Mouse (Mus musculus): Measurements from ENCODE around the gene Trdmt1.

DNA sequence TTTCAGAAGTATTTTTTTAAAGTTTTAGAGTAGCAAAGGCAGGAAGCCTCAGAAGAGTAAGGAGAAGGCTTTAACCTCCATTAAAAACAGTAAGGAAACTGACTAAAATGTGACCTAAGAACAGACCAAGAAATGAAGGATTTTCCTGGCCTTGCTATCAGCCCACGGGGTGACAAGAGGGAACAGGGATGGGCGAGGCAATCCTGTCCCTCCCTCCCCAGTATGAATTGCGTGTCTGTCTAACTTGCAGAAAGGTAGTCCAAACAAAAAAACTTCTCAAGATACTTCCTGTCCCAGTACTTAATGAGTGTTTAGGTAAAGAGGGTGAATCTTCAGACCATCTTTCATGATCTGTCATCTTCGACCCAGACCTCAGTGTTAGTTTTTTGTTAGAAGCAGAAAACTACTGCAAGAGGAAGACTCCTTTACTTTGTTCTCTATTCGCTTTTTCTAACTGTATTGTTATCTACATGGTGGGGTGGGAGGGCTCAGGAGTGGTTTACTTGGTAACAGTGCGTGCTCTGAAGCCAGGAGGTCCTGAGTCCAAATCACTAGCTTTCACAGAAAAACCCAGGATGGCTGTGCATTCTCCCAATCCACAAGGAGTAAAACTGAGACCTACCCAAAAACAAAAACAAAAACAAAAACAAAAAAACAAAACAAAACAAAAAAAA, 5.6 kb downstream of the Trdmt1 start:
- TF ChIP-seq CTCF (IDR thresholded peaks at IDR 0.05; ENCODE audit: extremely low read depth, insufficient read depth, low read length) = no peak
- TF ChIP-seq POLR2A (IDR thresholded peaks at IDR 0.05; ENCODE audit: extremely low read depth, insufficient read depth, low read length) = no peak

Data from cortical plate, adult 2 months (tissue).